Mouse (Mus musculus): ENCODE measurements at regions not wholly inside any gene's neighbourhood (a gene's known extent, or its start where the extent isn't known, plus 50 kb on each side); places are given as distances from the start of the nearest gene placed in this dataset.

DNA sequence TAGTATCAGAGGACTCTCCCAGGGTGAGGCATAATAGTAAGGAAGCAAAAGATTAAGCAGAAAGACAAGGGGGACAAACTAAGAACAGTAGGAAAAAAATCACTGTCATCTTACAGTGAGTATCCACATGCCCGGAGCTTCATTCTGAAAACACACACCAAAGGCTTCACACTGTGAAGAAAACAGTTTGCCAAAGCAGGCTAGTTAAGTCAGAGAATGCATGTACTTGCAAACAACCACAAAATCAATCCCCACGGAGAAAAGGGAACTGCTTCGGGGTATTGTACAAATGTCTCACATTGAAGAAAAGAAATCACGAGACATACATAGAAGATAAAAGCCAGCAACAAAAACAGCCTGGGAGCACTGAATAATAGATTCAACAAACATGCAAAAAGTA lies 903.9 kb downstream of the Stpg2 start:
- DNase-seq (ENCODE audit: low spot score), result no peak
- ATAC-seq (replicated peaks; ENCODE audit: low FRiP score), result no peak
- 52% methylated on average over 4 of the region's 4 CpGs for WGBS

DNA sequence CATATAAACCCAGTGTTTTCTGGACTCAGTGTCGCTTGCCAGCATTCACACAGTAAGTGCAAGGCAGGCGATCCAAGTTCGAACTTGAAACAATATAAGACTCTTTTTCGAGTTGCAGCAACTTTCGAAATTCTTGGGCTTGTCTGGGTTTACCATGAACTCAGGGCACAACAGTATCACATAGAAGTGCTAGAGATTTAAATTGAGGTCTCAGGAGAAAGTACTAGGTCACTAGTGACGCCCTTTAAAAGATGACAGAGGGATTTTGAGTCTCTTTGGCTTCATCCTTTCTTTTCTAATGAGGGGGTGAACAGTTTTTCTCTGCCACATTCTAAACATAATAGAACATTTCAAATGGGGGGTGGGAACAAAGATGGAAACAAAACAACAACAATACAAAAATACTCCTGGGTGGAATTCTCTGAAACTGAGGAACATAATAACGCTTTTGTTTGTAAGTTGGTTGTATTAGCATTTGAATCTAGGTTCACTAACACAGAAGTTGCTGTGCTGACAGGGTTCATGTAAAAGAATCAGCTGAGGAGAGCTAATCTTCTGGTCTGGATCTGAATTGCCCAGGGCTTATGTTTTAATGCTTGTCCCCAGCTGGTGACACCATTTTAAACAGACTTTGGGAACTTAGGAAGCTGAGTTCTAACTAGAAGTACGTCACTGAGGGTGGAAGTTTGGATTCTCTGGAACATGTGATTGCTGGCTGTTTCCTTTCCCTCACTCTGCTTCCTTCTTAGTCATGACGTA lies 906.1 kb downstream of the Stpg2 start:
- DNase-seq (ENCODE audit: low spot score) (no peak), ATAC-seq (replicated peaks; ENCODE audit: low FRiP score) (peak; percentile 58)
- Histone ChIP-seq H3K4me3 (ENCODE audit: low read depth, low read length) (no peak overlapping the region), H3K36me3 (ENCODE audit: control insufficient read depth, insufficient read depth, low read length) (no peaks in the 10 kb centered on the region), H3K9ac (ENCODE audit: low read length) (no peak overlapping the region), H3K27ac (ENCODE audit: low read depth, low read length) (0 out of 2 replicates have a peak overlapping the region, but pooled peaks have one; percentile 39), H3K4me1 (replicated peaks; ENCODE audit: control insufficient read depth, insufficient read depth, low read length) (no peaks in the 10 kb centered on the region), H3K9me3 (ENCODE audit: control insufficient read depth, low read length) (no peaks in the 10 kb centered on the region), H3K4me2 (ENCODE audit: low read depth, low read length, severe bottlenecking) (no peak overlapping the region), H3K27me3 (ENCODE audit: control insufficient read depth, insufficient read depth, low read length) (no peaks in the 10 kb centered on the region)
- 67% methylated on average over 9 of the region's 9 CpGs for WGBS

More for the DNA sequence above, 903.9 kb downstream of the Stpg2 start:
- no peak overlapping the region for H3K27ac ChIP-seq (ENCODE audit: low read depth, low read length)
- H3K4me3 ChIP-seq (ENCODE audit: low read depth, low read length), result no peak overlapping the region
- H3K36me3 ChIP-seq (ENCODE audit: control insufficient read depth, insufficient read depth, low read length), result no peaks in the 10 kb centered on the region
- H3K4me2 ChIP-seq (ENCODE audit: low read depth, low read length, severe bottlenecking), result no peak overlapping the region
- H3K9ac ChIP-seq (ENCODE audit: low read length), result no peak overlapping the region
- no peaks in the 10 kb centered on the region for H3K9me3 ChIP-seq (ENCODE audit: control insufficient read depth, low read length)
- H3K27me3 ChIP-seq (ENCODE audit: control insufficient read depth, insufficient read depth, low read length), result no peaks in the 10 kb centered on the region
- no peaks in the 10 kb centered on the region for H3K4me1 ChIP-seq (replicated peaks; ENCODE audit: control insufficient read depth, insufficient read depth, low read length)

DNA sequence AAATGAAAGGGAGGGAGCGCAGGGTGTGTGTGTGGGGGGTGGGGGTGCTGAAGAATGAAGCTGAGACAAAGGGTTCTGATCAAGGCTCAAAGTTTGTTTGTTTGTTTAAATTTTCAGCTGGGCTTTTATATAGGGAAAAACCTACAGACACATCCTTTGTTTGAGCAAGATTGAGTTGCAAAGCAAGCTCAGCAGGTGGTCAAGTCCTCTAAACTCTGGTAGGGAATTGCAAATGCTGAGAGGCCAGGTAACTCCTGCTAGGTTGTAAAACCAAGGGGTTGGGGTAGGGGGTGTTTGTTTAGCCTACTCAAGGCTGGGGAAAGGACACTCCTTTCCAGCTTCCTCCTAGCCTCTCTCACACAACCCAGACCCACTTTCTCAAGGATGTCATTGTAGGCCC lies 909.6 kb downstream of the Stpg2 start:
- no peaks in the 10 kb centered on the region for H3K27me3 ChIP-seq (ENCODE audit: control insufficient read depth, insufficient read depth, low read length)
- no peak overlapping the region for H3K4me2 ChIP-seq (ENCODE audit: low read depth, low read length, severe bottlenecking)
- 43% methylated on average over 1 of the region's 1 CpGs for WGBS
- H3K27ac ChIP-seq (ENCODE audit: low read depth, low read length), result no peak overlapping the region
- no peak for DNase-seq (ENCODE audit: low spot score)
- no peaks in the 10 kb centered on the region for H3K4me1 ChIP-seq (replicated peaks; ENCODE audit: control insufficient read depth, insufficient read depth, low read length)
- no peaks in the 10 kb centered on the region for H3K9me3 ChIP-seq (ENCODE audit: control insufficient read depth, low read length)
- no peak overlapping the region for H3K9ac ChIP-seq (ENCODE audit: low read length)
- no peak for ATAC-seq (replicated peaks; ENCODE audit: low FRiP score)
- H3K4me3 ChIP-seq (ENCODE audit: low read depth, low read length), result no peak overlapping the region
- no peaks in the 10 kb centered on the region for H3K36me3 ChIP-seq (ENCODE audit: control insufficient read depth, insufficient read depth, low read length)

DNA sequence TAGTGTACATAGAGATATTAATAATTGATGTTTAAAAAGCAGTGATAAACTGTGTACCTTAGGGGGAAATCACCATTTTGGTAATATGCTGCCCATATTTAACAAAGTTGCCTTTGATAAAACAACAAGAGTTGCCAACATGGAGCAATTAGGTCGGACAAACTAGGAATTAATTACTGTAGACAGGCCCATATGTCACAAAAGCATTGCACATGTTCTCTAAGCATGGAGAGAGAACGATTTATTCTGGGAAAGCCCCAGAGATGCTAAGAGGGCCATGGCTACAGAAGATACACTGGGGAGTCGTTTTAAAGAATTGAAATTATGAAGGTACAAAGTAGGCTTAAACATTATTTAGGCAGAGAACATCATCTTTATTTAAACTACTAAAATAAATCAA lies 921.8 kb downstream of the Stpg2 start:
- no peaks in the 10 kb centered on the region for H3K27me3 ChIP-seq (ENCODE audit: control insufficient read depth, insufficient read depth, low read length)
- ATAC-seq (replicated peaks; ENCODE audit: low FRiP score), result no peak
- no peaks in the 10 kb centered on the region for H3K4me1 ChIP-seq (replicated peaks; ENCODE audit: control insufficient read depth, insufficient read depth, low read length)
- H3K4me3 ChIP-seq (ENCODE audit: low read depth, low read length), result no peak overlapping the region
- no peak overlapping the region for H3K27ac ChIP-seq (ENCODE audit: low read depth, low read length)
- H3K36me3 ChIP-seq (ENCODE audit: control insufficient read depth, insufficient read depth, low read length), result no peaks in the 10 kb centered on the region
- 71% methylated on average over 3 of the region's 3 CpGs for WGBS
- H3K4me2 ChIP-seq (ENCODE audit: low read depth, low read length, severe bottlenecking), result no peak overlapping the region
- H3K9ac ChIP-seq (ENCODE audit: low read length), result no peak overlapping the region
- no peak for DNase-seq (ENCODE audit: low spot score)
- H3K9me3 ChIP-seq (ENCODE audit: control insufficient read depth, low read length), result no peaks in the 10 kb centered on the region

DNA sequence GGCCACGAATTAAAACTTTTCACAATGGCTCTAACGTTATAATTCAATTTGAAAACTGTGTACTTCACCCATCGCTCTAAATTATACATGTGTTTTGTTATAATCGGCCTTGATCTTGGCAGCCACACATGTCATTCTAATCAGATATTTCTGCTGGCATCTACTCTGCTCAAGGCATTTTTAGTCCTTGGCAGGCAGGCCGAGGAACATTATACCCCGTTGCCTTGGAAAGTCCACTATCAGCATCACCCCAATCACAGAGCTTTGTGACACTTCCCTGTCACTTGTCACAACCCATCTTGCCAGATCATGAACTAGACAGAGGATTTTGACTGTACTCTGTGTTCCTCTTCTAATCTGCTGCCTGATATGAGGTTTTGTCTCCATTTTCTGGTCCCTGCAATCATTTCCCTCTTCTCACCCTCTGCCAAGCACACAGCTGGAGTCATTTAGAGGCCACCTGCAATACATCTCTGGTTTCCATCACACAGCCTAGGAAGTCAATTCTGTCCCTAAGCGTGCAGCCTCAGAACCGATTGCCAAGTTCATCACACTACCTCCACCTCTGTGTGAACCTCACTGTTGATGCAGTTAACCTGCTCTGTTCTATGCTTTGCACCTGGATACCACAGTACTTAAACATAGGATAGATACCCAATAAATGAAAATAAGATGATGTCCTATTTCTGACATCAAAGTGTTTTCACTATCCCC lies 923.7 kb downstream of the Stpg2 start:
- Histone ChIP-seq H3K4me3 (ENCODE audit: low read depth, low read length) (no peak overlapping the region), H3K4me1 (replicated peaks; ENCODE audit: control insufficient read depth, insufficient read depth, low read length) (no peaks in the 10 kb centered on the region), H3K9me3 (ENCODE audit: control insufficient read depth, low read length) (no peaks in the 10 kb centered on the region), H3K4me2 (ENCODE audit: low read depth, low read length, severe bottlenecking) (no peak overlapping the region), H3K36me3 (ENCODE audit: control insufficient read depth, insufficient read depth, low read length) (no peaks in the 10 kb centered on the region), H3K27me3 (ENCODE audit: control insufficient read depth, insufficient read depth, low read length) (no peaks in the 10 kb centered on the region), H3K9ac (ENCODE audit: low read length) (no peak overlapping the region), H3K27ac (ENCODE audit: low read depth, low read length) (no peak overlapping the region)
- DNase-seq (ENCODE audit: low spot score), result no peak
- WGBS, result 92% methylated on average over 8 of the region's 8 CpGs
- ATAC-seq (replicated peaks; ENCODE audit: low FRiP score), result no peak

DNA sequence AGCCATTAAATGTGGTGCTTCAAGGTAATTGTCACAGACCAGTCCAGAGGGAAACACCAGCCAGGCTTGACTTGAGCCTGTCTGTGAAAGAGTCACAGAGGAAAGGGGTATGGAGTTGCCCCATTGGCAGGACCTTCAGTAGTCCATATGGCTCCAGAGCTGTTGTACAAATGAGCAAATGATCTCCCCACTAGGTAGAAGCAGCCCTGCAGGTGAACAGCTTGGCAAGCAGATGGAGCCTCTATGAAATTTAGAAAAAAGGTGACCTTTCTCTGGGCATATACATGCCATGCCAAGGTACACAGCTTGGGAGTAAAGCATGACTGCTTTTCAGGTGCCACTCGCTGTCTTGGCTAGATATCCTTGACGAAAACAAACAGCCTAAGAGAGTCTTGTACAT lies 938.4 kb downstream of the Stpg2 start:
- Histone ChIP-seq H3K4me3 (ENCODE audit: low read depth, low read length) (no peak overlapping the region), H3K4me1 (replicated peaks; ENCODE audit: control insufficient read depth, insufficient read depth, low read length) (no peaks in the 10 kb centered on the region), H3K36me3 (ENCODE audit: control insufficient read depth, insufficient read depth, low read length) (no peaks in the 10 kb centered on the region), H3K27me3 (ENCODE audit: control insufficient read depth, insufficient read depth, low read length) (no peaks in the 10 kb centered on the region), H3K9ac (ENCODE audit: low read length) (no peak overlapping the region), H3K27ac (ENCODE audit: low read depth, low read length) (no peak overlapping the region), H3K4me2 (ENCODE audit: low read depth, low read length, severe bottlenecking) (no peak overlapping the region), H3K9me3 (ENCODE audit: control insufficient read depth, low read length) (no peaks in the 10 kb centered on the region)
- DNase-seq (ENCODE audit: low spot score) (no peak), ATAC-seq (replicated peaks; ENCODE audit: low FRiP score) (no peak)
- WGBS, result 92% methylated on average over 2 of the region's 2 CpGs

DNA sequence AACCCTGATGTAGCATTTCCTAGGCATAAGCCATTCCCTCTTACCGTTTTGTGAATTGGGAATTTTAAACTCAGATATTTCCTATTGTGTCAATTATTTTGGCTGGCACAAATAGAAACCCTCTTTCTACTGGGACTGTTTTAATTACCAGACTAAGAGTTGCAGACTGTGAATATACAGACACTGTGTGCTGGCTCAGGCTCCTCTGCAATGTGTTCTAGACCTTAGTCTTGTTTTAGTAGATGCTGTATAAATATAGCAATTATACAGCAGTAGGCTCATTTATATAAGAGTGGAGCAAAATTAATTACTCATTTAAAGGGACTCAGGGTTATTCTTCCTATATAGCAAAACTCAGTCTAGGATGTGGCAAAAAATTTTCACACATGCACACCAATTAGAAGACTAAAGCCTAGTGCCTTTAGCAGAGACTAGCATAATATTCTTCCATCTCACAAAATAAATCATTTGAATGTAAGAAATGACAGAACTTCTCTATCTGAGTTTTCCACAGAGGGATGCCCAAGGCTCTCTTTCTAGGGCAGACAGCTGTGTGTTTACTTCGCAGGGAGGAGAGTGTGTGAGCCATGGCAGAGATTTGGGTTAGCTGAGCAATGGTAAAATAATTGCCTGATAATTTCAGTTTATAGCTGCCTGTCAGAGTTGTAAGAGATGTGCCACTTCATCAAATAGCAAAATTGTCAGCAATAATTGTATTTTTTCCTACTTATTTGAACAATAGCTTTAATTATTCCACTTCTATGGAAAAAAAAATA lies 941.9 kb downstream of the Stpg2 start:
- Histone ChIP-seq H3K27me3 (ENCODE audit: control insufficient read depth, insufficient read depth, low read length) (no peaks in the 10 kb centered on the region), H3K27ac (ENCODE audit: low read depth, low read length) (no peak overlapping the region), H3K36me3 (ENCODE audit: control insufficient read depth, insufficient read depth, low read length) (no peaks in the 10 kb centered on the region), H3K4me3 (ENCODE audit: low read depth, low read length) (no peak overlapping the region), H3K4me1 (replicated peaks; ENCODE audit: control insufficient read depth, insufficient read depth, low read length) (no peaks in the 10 kb centered on the region), H3K4me2 (ENCODE audit: low read depth, low read length, severe bottlenecking) (no peak overlapping the region), H3K9me3 (ENCODE audit: control insufficient read depth, low read length) (no peaks in the 10 kb centered on the region), H3K9ac (ENCODE audit: low read length) (no peak overlapping the region)
- WGBS, result 79% methylated on average over 2 of the region's 2 CpGs
- ATAC-seq (replicated peaks; ENCODE audit: low FRiP score) (no peak), DNase-seq (ENCODE audit: low spot score) (no peak)

DNA sequence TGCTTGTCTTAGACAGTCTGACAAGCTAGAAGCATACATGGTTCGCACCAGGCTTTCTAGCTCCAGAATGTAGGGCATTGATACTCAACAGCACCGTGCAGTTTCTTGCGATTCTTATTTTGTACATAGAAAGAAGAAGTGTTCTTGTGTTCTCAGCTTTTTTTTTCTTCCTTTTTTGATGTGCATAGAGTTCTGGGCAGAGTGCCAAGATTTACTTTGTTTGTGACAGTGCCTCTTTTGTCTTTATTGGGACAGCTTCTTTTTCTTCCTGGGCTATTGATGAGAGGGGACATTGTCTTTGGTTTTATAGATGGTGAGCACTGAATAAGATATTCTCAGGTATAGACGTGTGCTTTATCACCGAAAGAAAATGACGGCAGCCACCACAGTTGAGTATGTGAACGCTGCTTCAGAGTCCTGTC lies 945.0 kb downstream of the Stpg2 start:
- ATAC-seq (replicated peaks; ENCODE audit: low FRiP score), result peak; percentile 51
- no peaks in the 10 kb centered on the region for H3K27me3 ChIP-seq (ENCODE audit: control insufficient read depth, insufficient read depth, low read length)
- WGBS, result 53% methylated on average over 7 of the region's 7 CpGs
- no peak overlapping the region for H3K4me3 ChIP-seq (ENCODE audit: low read depth, low read length)
- H3K4me2 ChIP-seq (ENCODE audit: low read depth, low read length, severe bottlenecking), result no peak overlapping the region
- no peak overlapping the region for H3K9ac ChIP-seq (ENCODE audit: low read length)
- no peaks in the 10 kb centered on the region for H3K4me1 ChIP-seq (replicated peaks; ENCODE audit: control insufficient read depth, insufficient read depth, low read length)
- no peak overlapping the region for H3K27ac ChIP-seq (ENCODE audit: low read depth, low read length)
- H3K9me3 ChIP-seq (ENCODE audit: control insufficient read depth, low read length), result no peaks in the 10 kb centered on the region
- no peaks in the 10 kb centered on the region for H3K36me3 ChIP-seq (ENCODE audit: control insufficient read depth, insufficient read depth, low read length)
- no peak for DNase-seq (ENCODE audit: low spot score)

All from forebrain, embryonic 11.5 days (tissue).